Mouse (Mus musculus): Measurements from ENCODE around the gene Klhl30.

DNA sequence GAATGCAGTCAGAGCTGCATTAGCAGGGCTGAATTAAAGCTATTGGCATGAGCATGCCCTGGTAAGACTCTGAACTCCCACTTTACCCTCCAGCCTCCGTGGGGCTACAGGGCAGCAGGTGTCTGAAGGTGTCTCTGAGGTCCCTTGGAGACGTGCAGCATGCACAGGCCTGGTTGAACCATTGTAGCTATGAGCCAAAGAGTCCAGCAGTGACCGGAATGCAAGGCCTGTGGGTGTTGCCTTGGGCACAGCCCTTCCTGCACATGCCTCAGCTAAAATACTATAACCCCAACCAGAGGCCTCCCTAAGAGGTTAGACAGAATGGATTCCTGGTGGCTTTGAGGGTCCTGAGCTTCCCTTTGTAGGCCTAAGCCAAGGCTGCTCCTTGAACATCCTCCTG lies 433 bp downstream of the Klhl30 start:
- TF ChIP-seq CTCF (IDR thresholded peaks at IDR 0.05): no peak
- no peak for TF ChIP-seq EP300 (IDR thresholded peaks at IDR 0.05)

Measured in lung, postnatal 0 days (tissue).